Mouse (Mus musculus) right cerebral cortex, postnatal 25 days (tissue): ENCODE data around the gene Sema6b.
"Not testable (repeated sequence)": the region's sequence is repeated elsewhere in the genome, so short reads cannot be mapped to it uniquely, and the experiment has no call there.

ENCODE experiments used
- DNase-seq: peaks from one replicate; pipeline ENCODE4 v3.0.0; 2022

The Sema6b gene

DNA sequence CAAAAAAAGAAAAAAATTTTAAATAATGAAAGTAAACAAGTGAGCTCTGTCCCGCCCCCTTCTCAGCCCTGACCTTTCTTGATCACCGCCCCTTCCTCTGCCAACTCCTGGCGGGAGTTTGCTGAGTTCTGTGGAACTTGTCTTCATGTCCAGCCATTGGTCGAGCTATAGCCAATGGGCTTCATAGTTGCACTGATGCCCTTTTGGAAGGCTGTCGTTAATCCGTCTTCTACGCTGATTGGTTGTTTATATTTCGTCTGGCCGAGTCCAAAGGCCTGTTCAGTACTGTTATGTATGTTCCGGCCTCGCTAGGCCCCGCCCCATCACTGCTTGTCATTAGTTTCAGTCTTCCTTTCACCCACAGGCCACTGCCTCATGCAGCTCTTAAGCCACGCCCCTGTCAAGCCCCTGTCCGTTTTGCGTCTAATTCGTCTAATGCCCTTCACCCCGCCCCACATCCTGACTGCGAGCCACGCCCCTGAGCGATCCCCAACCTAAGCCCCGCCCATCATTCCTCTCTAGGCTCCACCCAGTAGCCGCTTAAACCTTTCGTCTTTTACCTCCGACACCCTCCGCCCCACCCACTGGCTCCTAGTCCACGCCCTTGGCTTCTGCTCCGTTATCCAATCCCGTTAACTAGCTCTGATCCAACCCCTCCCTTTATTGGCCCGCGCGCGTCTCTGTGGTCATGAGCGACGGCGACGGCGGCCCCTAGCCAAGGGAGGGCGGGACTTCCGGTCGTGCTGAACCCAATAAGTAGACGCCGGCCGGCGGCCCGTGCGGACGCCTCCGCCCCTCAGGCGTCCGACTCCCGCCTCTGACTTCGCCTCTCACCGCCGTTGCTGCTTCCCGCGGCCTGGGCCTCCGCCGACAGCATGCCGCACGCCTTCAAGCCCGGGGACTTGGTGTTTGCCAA, 61.0 kb downstream of the Sema6b start, which contains the start of gene Hdgfl2:
TSS of gene Hdgfl2 (plus strand) at position 755 of the 916 bp plus-strand sequence.
- DNase-seq = peak; percentile 99

GRCm38 (mm10) chr17:56078361-56078760, 61.8 kb downstream of the Sema6b start:
- not testable (repeated sequence) for DNase-seq

- no peak for DNase-seq
Measured at GRCm38 (mm10) chr17:56077523-56077922, 62.6 kb downstream of the Sema6b start.

DNA sequence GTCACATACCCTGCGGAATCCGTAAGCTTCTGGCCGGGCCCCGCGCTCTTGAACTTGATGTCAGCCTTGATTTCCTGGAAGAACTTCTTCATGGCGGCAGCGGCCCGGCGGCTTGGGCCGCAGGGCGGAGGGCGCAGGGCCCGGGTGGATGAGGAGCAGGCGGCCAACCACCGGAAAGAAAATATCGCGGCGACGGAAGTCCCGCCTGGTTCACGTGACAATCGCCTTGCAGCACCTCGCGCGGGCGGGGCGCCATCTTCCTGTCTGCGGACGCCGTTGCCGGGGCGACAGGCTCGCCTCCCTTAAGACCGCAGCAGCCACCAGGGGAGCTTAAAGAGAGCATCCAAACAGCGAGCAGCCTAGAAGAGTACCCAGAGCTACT, 65.3 kb downstream of the Sema6b start, which contains the start of gene Ubxn6:
TSS of gene Ubxn6 (minus strand) at position 202 of the 382 bp plus-strand sequence.
- DNase-seq = peak; percentile 98

DNA sequence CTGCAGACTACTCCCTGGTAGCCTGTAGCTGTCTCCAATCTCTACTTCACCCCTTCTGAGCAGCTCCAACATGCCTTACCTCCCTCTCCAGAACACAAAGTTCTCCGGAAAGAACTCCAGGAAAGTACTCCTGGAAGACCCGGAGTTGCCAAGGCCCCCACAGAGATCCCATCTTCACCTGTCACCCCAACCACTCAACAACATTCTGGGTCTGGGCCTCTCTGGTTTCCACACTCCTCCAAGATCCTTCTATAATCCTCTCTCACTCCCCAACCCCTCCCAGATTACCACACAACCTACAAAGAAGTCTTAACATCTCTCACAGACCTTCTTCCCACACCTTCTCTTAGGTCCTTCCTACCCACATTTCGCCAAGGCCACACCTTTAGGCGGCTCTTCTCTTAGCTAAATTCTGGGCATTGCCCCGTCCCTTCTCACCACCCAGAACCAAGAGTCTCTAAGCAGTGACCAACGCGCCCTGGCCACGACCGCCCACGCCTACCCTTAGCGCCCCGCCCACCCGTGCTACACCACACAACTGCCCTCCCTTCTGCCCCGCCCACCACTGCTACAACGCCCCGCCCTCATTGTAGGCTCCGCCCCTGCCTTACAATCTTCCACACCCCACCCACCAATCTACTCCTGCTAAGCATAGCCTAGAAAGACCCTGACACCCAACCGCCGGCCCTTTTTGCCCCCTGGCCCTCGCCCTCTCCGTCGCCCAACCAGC, 65.9 kb downstream of the Sema6b start:
- peak; percentile 45 for DNase-seq
